Mouse (Mus musculus) brain, adult 2 months (tissue): Measurements from ENCODE around the gene Psors1c2.

Experiments used
- DNase-seq: peaks from one replicate; pipeline ENCODE4 v3.0.0; 2011; ENCODE audit warnings: low read depth, low spot score

Gene Psors1c2

GRCm38 (mm10) chr17:35517526-35517925, 15.5 kb upstream of the Psors1c2 start:
- no peak for DNase-seq

DNA sequence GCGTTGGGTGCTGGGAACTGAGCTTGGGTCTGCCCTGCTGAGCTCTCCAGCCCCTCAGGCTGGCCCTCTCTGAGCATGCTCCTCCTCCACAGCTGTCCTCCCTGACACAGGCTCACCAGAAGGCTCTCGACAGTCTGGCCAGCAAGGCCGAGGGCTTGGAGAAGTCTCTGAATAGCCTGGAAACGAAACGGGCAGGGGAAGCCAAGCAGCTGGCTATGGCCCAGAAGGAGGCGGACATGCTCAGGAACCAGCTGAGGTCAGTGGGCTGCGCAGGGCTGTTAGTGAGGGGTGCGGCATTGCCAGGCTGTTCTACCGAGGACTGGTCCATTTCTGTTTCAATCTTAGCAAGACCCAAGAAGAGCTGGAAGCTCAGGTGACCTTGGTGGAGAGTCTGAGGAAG, 8.6 kb upstream of the Psors1c2 start:
- no peak for DNase-seq

- no peak for DNase-seq
Measured at GRCm38 (mm10) chr17:35526644-35527043, 6.4 kb upstream of the Psors1c2 start.

DNA sequence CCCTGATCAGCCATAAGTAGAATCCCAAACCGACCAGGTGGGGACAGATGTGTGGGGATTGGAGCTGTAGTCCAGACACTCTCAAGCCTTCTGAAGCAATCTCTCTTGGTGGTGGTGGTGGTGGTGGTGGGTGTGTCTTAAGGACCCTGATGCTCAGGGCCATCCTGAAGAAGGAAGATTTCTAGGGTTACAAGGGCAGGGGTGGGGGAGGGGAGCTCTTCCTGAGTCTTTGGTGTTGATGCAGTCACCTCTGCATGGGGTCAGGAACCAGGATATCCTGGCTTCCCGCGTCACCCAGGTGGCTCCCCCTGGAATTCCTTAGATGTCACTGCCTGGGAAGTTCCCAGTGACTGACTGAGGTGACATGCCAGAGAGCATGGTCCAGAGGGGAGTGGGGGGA, 641 bp upstream of the Psors1c2 start:
- DNase-seq = no peak

DNA sequence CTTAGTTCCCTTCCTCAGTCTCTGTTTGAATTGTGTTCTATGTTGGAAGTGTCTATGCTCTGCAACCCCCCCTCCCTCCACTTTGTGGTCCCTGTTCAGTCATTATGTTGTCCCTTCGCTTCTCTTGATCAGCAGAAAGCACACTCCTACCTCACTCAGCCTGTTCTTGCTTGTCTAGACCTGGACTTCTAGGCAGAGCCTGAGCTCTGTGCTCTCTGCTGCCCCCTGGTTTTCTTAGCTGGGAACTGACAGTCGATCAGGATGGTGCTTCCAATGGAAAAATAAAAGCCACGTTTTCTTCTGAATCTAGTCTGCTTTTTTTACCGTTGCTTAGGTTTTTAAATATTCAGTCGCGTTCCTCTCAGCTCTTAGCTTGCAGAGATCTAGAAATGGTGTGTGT, 1.3 kb downstream of the Psors1c2 start:
- peak; percentile 86 for DNase-seq

- DNase-seq = peak; percentile 84
Measured at GRCm38 (mm10) chr17:35537421-35537820, 4.4 kb downstream of the Psors1c2 start.

DNA sequence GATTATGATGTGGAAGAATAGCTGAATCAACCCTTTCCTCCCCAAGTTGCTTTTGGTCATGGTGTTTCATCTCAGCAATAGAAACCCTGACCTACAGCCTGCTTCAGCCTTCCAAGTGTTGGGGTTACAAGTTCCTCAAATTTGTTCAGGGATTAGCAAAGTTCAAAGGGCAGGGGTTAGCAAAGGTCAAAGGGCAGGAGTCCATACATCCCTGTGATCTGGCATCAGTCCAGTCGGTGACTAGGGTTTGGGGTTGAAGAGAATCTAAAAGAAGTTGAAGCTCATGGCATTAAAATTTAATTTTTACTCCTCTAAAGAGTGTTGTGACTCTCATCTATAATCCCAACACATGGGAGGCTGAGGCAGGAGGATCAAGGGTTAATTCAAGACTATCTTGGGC, 5.5 kb downstream of the Psors1c2 start:
- DNase-seq = no peak

- no peak for DNase-seq
Measured at GRCm38 (mm10) chr17:35539540-35539939, 6.5 kb downstream of the Psors1c2 start.

DNA sequence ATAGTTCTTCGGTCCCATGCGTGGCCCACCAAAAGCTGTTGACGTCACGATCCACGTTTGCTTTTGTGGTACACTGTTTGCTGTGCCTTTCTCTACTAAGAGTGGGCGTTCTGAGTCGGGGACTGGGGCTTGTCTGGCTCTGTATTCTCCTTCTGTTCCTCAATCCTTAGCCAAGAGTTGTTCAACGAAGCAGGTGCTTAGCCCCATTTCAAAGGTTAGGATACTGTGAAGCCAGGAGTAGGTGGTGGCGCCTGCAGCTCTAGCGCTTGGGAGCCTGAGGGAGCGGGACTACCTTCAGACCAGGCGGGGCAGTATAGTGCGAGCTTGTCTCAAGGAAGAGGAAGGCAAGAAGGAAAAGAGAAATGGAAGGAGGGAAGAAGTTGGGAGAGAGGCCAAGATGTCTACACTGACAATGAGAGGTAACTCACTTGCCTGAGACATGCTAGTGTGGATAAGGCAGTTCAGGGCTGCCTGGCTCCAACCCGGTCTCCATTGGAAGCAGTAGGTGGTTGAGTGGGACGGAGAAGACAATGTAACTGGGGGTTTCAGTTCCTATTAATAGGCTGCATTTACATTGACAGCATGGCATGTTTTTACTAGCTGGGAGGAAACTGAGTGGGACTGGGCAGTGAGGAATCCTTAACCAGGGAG, 9.9 kb downstream of the Psors1c2 start:
- DNase-seq = peak; percentile 67

- DNase-seq = peak; percentile 48
Measured at GRCm38 (mm10) chr17:35543412-35543861, 10.4 kb downstream of the Psors1c2 start.

GRCm38 (mm10) chr17:35544001-35544400, 11.0 kb downstream of the Psors1c2 start:
- DNase-seq = no peak

DNA sequence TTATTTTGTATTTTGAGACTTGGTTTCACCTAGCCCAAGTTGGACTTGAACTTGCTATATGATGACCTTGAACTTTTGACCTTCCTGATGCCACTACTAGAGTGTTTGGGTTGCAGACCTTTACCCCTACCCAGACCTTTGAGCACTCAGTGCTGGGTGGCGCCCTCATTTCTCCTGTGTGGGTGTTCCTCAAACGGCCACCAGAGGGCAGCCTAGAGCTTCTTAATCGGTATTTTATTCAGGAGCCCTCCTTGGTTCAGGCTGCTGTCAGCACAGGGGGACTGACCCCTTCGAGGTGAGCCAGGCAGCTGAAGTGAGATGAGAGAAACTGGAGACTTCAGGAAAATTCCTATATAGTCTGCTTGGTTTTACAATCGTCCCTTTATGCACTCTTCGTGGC, 11.7 kb downstream of the Psors1c2 start:
- DNase-seq = peak; percentile 43

GRCm38 (mm10) chr17:35547465-35547864, 14.5 kb downstream of the Psors1c2 start:
- DNase-seq = no peak

DNA sequence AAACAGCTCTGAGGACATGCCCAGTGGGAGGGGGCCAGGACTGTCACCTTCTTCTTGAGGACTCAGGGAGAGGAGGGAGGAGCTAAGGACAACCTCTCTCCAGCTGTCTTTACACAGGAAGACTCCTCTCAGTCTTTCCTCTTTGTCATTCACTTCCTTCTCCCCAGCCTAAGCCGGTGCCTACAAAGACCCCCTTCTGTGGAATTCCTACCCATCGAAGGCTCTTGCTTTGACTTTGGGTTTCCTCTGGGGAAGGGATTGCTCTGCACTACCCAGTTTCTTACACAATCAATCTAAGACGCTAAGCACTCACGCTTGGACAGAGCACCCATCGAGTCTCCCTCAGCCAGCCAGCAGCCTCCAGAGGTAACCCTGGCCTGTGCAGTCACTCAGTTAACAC, 15.6 kb downstream of the Psors1c2 start:
- DNase-seq = no peak

DNA sequence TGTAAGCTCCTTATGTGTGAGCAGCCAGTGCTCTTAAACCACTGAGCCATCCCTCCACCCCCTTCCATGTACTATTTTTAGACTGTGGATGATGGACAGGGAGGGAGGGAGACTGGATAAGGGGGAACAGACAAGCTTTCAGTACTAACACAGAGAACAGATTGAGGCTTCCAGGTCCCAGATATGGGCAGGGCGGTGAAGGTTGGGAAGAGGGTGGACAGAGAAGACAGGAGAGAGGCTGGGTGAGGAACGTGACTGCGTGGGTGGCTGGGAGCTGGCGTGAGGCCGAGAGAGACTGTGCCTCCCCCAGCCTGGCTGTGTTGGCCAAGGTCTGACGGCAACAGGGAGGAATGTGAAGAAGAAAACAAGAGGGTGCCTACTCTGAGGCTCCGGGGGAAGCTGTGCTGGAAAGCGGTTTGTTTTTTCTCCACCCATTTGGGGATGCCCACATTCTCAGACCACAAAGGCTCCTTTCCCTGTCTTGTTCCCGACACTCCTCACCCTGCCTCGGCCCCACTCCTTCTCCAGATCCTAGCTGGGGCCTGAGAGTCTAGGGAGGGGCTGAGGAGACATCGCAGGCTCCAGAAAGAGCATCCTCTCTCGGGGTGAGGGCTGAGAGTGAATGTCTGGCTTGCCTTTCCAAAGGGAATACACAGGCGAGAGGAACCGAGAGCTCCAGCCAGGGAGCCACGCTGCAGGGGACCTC, 16.6 kb downstream of the Psors1c2 start:
- peak; percentile 92 for DNase-seq

- DNase-seq = no peak
Measured at GRCm38 (mm10) chr17:35550143-35550494, 17.1 kb downstream of the Psors1c2 start.

DNA sequence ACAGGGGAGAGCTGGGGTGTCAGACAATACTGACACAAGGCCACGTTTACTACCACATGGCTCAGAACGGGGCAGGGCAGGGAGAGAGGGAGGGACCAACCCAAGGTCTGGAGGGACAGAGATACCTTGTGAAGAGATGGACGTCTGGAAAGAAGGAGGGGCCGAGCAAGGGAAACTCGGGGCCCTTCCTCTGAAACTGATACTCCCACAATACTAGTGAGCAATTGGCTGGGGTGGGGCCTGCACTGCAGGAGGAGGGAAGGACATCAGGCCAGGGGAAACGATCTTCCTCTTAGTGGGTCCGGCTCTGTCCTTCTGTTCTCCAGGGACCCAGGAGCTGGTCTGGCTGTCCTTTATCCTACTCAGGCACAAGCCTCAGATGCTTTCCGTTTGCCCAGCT, 17.9 kb downstream of the Psors1c2 start:
- DNase-seq = no peak

- no peak for DNase-seq
Measured at GRCm38 (mm10) chr17:35551881-35552414, 18.9 kb downstream of the Psors1c2 start, which contains the start of gene Cdsn. Gene Cdsn (plus strand): TSS chr17:35552128.

- no peak for DNase-seq
Measured at GRCm38 (mm10) chr17:35554321-35554720, 21.3 kb downstream of the Psors1c2 start.

DNA sequence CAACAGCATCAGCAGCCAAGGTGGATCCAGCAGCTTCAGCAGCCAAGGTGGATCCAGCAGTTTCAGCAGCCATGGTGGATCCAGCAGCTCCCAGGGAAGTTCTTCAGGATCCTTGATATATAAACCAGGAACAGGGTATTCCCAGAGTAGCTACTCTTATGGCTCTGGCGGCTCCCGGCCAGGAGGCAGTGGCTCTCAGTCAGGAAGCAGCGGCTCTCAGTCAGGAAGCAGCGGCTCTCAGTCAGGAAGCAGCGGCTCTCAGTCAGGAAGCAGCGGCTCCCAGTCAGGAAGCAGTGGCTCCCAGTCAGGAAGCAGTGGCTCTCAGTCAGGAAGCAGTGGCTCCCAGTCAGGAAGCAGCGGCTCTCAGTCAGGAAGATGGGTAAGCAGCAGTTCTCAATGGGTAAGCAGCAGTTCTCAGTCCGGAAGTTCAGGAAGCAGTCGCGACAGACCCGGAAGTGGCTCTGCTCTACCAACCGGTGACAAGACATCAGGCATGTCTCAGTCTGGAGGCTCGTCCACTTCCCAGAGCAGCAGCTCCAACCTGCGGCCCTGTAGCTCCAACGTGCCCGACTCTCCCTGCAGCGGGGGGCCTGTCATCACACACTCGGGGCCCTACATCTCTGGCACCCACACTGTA, 21.9 kb downstream of the Psors1c2 start:
- no peak for DNase-seq

GRCm38 (mm10) chr17:35556186-35556765, 23.3 kb downstream of the Psors1c2 start:
- no peak for DNase-seq

GRCm38 (mm10) chr17:35556812-35557211, 23.8 kb downstream of the Psors1c2 start:
- DNase-seq = peak; percentile 66
